Mouse (Mus musculus): ENCODE data around the gene Cenpi.

DNA sequence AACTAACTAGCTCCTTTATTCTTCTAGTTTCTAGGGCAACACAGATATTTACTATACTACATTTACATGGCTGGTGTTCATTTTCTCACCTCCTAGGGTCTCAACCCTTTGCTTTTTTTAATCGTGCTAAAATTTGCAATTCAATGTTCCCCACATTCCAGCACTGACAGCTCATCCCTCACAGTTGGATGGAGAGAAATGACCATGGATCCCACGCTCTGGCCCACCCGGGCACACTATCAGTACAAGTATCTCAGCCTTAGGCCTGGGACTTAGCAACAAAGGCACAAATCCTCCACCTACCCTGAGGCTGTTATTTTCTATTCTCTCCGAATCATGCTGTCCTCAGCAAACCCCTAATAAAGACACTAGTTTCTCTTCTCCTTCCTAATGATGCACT lies 22.1 kb upstream of the Cenpi start:
- TF ChIP-seq CTCF (IDR thresholded peaks at IDR 0.05; ENCODE audit: low read depth, low read length) (no peak), TAL1 (conservative IDR thresholded peaks at IDR 0.05; ENCODE audit: low read depth, low read length) (no peak), GATA1 (IDR thresholded peaks at IDR 0.05; ENCODE audit: borderline replicate concordance, low read length) (no peak), GATA2 (IDR thresholded peaks at IDR 0.05; ENCODE audit: borderline replicate concordance, low read depth, low read length) (no peak)
